Mouse (Mus musculus) 3T3-L1 (cell line): ENCODE results near the gene Pik3c2g.

Experiments
- DNase-seq: peaks from one replicate; pipeline ENCODE4 v3.0.0-alpha.2; 2015; ENCODE audit warnings: low read depth, low spot score

Gene Pik3c2g

GRCm38 (mm10) chr6:139841272-139841671 is 254.3 kb downstream of the Pik3c2g start:
- DNase-seq, result no peak

GRCm38 (mm10) chr6:139842626-139843025 is 255.6 kb downstream of the Pik3c2g start:
- DNase-seq, result no peak

GRCm38 (mm10) chr6:139843531-139843930 is 256.5 kb downstream of the Pik3c2g start:
- DNase-seq, result no peak

DNA sequence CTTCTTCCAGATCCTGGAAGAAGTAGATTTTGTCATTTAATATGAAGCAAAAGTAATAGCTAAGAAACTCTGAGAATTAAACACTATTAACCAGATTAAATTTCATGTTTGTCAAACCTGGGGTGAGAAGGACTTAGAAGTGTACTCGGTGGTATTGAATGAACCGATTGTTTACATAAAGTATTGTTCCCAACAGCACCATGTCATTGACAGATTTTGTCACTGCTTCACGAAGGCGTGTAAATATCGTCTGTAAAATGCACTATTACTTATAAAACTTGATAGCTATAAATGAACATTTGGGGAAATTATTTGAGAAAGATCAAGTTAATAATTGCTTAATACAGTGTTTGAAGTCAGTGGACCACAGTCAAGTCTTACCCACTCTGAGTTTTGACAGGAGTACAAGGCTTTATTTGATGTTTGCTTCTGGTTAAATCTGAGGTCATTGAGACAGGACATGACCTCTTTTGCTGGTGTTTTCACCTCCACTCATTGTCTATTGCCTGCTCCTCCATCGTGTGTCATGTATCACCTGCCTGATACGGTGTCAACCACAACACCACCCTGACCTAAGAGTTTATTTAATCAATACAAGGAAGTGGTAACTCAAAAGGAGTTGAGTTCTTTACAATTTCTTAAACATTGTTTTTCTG is 260.0 kb downstream of the Pik3c2g start:
- DNase-seq, result no peak

DNA sequence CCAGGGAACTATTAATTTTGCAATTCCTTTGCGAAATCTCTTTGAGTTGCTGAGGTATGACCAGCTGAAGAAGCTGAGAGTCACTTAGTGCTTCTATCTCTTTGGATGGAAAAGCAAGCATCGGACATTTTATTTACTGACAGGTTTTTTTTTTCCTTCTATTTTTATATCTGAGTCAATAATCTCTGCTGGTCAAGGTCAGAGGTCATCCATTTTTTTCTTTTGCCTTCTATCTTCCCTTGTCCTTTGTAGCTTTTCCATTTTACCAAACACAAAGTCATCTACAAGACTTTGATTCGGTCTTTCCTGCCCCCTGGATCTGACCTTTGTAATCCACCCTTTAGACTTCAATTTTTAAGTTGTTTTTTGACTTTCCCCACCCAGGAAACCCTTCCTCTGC is 262.9 kb downstream of the Pik3c2g start:
- no peak for DNase-seq

- no peak for DNase-seq
Measured at GRCm38 (mm10) chr6:139851705-139852603, 264.9 kb downstream of the Pik3c2g start.

GRCm38 (mm10) chr6:139852836-139853235 is 265.8 kb downstream of the Pik3c2g start:
- DNase-seq, result no peak

DNA sequence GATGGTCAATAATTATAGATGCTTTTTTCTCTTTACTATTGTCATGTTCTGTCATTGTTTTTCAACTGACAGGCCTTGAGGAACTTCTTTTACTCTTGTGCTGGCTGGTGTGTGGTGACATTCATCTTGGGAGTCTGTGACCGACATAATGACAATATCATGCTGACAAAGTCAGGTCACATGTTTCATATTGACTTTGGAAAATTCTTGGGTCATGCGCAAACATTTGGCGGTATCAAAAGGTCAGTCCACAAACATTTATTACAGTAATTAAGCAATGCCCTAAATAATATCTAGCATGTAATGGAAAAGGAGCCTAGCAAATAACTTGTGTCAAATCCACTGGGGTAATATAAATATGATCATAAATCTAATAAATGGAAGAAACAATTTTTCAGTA is 273.1 kb downstream of the Pik3c2g start:
- DNase-seq, result no peak

- no peak for DNase-seq
Measured at GRCm38 (mm10) chr6:139861534-139861933, 274.5 kb downstream of the Pik3c2g start.

- DNase-seq, result no peak
Measured at GRCm38 (mm10) chr6:139865059-139865673, 278.1 kb downstream of the Pik3c2g start.

DNA sequence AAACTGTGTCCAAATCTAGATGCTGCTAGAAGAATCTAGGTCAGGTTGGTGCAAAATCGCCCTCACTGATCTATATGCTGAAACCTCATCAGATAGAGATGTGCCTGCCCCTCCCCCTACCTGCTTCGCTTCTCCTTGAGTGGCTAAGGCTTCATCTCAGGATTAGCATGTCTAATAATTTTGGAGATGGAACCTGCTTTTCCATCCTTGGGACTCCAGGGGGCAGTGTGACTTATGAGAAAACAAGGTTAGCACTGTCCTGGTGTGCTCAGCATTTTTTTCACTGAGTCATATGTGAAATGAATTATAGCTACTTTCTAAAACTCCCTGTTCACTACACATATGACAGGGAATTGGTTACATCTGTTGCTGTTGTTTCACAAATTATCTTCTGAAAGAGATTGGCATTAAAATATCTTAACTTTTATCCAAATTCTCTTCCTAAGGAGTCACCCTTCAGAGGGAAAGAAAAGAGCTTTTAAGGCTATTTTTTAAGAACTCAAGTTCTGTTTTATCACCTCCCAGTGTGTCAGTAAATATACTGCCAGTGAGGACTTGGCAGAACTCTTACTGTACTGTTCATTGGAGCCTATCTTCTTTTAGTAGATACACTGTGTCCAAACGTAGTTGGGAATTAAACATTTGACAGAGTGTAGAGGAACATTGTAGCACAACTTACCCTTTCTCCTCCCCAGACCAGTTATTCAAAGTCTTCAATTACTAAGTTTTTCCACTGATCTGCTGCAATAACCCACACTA is 287.6 kb downstream of the Pik3c2g start:
- peak; percentile 47 for DNase-seq

GRCm38 (mm10) chr6:139876691-139877090 is 289.7 kb downstream of the Pik3c2g start:
- DNase-seq, result no peak

- no peak for DNase-seq
Measured at GRCm38 (mm10) chr6:139877476-139878361, 290.7 kb downstream of the Pik3c2g start.

DNA sequence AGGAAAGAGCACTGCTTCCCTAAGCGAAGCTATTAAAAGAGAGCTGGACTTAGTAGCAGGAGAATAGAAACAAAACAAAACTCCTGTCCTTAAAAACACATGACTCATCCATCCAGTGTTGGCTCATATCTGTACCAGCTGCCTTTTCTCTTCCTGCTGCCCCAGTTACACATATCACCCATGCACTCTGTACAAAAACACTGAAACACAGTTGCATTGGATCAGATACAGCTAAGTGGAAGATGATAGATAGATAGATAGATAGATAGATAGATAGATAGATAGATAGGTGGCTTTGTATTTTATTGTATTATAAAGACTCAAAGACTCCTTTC is 291.3 kb downstream of the Pik3c2g start:
- DNase-seq, result no peak

DNA sequence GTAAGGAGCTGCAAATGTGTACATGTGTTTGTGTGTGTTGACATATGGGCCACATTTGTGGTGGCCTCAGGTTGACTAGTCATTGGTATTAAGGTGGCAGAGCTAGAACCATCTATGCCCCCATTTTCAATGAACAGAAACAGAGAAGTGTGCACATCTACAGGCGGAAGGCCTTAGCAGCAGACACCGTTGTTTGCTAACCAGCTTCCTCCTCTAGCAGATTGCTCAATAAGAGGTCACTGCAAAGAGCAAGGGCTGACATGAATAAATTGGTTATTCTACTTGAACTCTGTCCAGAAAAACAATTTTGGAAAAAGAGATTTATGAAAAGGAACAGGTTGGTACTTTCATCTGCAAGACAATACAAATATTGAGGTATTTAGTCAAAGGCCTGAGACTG is 295.1 kb downstream of the Pik3c2g start:
- no peak for DNase-seq

- no peak for DNase-seq
Measured at GRCm38 (mm10) chr6:139887175-139887574, 300.2 kb downstream of the Pik3c2g start.

DNA sequence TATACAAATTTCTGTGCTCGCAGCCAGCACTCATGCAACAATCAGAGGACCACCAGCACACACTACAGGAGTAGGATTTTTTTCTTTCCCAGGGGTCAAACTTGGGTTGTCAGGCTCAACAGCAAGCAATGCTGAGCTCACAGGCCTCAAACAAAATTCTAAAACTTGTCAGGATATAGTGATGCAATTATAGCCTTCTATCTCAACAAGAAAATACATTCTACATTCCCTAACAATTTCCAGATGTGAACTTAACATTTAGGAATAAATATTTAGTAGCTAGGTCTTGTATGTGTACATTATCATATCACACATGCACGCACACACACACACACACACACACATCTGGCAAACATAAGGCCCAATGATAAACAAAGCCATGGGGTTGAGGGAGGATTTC is 308.6 kb downstream of the Pik3c2g start:
- no peak for DNase-seq

- no peak for DNase-seq
Measured at GRCm38 (mm10) chr6:139899630-139900151, 312.7 kb downstream of the Pik3c2g start.

DNA sequence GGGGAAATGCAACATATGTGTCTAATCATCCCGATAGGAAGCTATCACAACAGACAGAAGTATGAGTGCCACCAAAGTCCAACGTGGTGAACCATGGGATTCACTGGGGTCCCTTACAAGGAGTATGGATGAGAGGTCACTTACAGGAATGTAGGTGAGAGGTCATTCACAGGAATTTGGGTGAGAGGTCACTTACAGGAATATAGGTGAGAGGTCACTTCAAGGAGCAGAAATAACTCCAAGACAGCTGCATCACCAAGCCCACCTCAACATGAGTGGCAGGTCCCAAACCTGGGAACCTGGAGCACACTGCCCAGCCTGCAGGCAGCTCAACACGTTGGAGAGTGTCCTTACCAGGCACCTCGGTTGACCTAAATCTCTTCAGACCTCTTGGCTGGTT is 314.8 kb downstream of the Pik3c2g start:
- no peak for DNase-seq

- no peak for DNase-seq
Measured at GRCm38 (mm10) chr6:139907138-139907537, 320.1 kb downstream of the Pik3c2g start.
